Mouse (Mus musculus) CH12.LX (cell line): ENCODE data around the gene Zfp493.

Experiments
- CHD2 ChIP-seq: IDR thresholded peaks from 2 replicates; pipeline ENCODE4 v1.6.1; 2011; ENCODE audit warnings: low read length, improper control_type of control experiment
- CTCF ChIP-seq, 2 experiments: IDR thresholded peaks in 1 of 2; conservative IDR thresholded peaks in 1 of 2; 2 replicates each; pipeline ENCODE4 v1.5.1; 2011 to 2012; ENCODE audit warnings: low read depth in 2 of 2, low read length in 2 of 2, improper control_type of control experiment in 1 of 2, inconsistent platforms in 1 of 2, mild to moderate bottlenecking in 1 of 2, moderate library complexity in 1 of 2
- HCFC1 ChIP-seq: IDR thresholded peaks from 2 replicates; pipeline ENCODE4 v1.6.1; 2012; ENCODE audit warnings: low read depth, mild to moderate bottlenecking, inconsistent platforms, low read length, improper control_type of control experiment
- KAT2A ChIP-seq: IDR thresholded peaks from 2 replicates; pipeline ENCODE4 v1.6.1; 2012; ENCODE audit warnings: low read length, improper control_type of control experiment, inconsistent platforms; ENCODE audit not compliant: insufficient replicate concordance
- MAFK ChIP-seq: IDR thresholded peaks from 2 replicates; pipeline ENCODE4 v1.6.1; 2011; ENCODE audit warnings: low read length, improper control_type of control experiment; ENCODE audit not compliant: insufficient replicate concordance
- MAX ChIP-seq: IDR thresholded peaks from 2 replicates; pipeline ENCODE4 v1.6.1; 2011; ENCODE audit warnings: low read length, improper control_type of control experiment
- MAZ ChIP-seq: IDR thresholded peaks from 2 replicates; pipeline ENCODE4 v1.6.1; 2012; ENCODE audit warnings: low read depth, mild to moderate bottlenecking, inconsistent platforms, low read length, improper control_type of control experiment, moderate library complexity
- MEF2A ChIP-seq: IDR thresholded peaks from 2 replicates; pipeline ENCODE4 v1.6.1; 2014; ENCODE audit warnings: low read depth, mild to moderate bottlenecking, inconsistent platforms, low read length, improper control_type of control experiment, borderline replicate concordance
- NRF1 ChIP-seq: IDR thresholded peaks from 2 replicates; pipeline ENCODE4 v1.6.1; 2014; ENCODE audit warnings: low read depth, mild to moderate bottlenecking, inconsistent platforms, low read length, improper control_type of control experiment, moderate library complexity
- POLR2AphosphoS2 ChIP-seq: IDR thresholded peaks from 2 replicates; pipeline ENCODE4 v1.6.1; 2011; ENCODE audit warnings: low read depth, low read length, improper control_type of control experiment
- RAD21 ChIP-seq: IDR thresholded peaks from 2 replicates; pipeline ENCODE4 v1.6.1; 2011; ENCODE audit warnings: low read depth, mild to moderate bottlenecking, low read length, improper control_type of control experiment, moderate library complexity
- ZC3H11A ChIP-seq: IDR thresholded peaks from 2 replicates; pipeline ENCODE4 v1.6.1; 2012; ENCODE audit warnings: low read depth, mild to moderate bottlenecking, inconsistent platforms, low read length, improper control_type of control experiment
- ZMIZ1 ChIP-seq: IDR thresholded peaks from 2 replicates; pipeline ENCODE4 v1.6.1; 2012; ENCODE audit warnings: low read depth, mild to moderate bottlenecking, inconsistent platforms, low read length, improper control_type of control experiment
- ZNF384 ChIP-seq: IDR thresholded peaks from 2 replicates; pipeline ENCODE4 v1.6.1; 2012; ENCODE audit warnings: low read depth, low read length, improper control_type of control experiment, inconsistent platforms

DNA sequence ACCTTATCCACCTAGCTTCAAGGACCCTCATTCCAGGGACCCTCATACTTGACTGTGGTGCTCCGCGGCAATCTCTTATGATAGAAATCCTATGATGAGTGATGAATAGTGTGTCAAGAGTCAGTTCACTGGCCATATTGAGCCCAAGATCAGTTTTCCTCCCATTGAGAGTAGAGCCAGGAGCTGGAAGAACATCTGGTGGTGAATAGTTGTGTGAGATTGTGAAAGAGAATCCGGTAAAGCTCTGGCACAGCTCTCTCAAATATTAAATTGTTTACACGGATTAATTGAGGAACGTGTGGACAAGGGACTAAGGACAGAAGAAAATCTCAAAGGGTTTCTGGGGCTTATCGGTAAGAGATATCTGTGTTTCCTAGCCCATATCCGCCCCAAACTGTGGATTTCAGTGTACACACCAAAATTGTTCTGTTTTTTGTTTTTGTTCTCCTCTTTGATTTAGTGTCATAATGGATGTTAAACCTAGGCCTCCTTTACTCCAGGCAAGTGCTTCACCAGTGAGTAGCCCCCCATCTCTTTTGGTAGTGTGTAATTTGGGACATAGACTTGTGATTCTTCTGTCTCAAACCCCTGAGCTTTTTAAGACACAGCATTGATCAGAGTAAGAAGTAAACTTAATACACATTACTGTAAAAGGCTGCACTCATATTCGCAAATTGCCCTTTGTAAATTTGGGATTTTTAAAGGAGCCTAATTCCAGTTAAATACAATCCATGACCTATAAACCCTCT, 33.6 kb downstream of the Zfp493 start:
- TF ChIP-seq CTCF (conservative IDR thresholded peaks at IDR 0.05 in 1 of 2, IDR thresholded peaks at IDR 0.05 in 1 of 2; ENCODE audit: low read depth in 2 of 2, low read length in 2 of 2) (no peak), MAX (no peak; the same call in 1 of the 2 replicates), KAT2A (no peak), MAZ (no peak), MAFK (no peak), ZMIZ1 (no peak), HCFC1 (no peak), ZNF384 (no peak), RAD21 (no peak), POLR2AphosphoS2 (no peak), ZC3H11A (no peak), NRF1 (no peak), CHD2 (no peak), MEF2A (no peak)
